Mouse (Mus musculus) E14TG2a.4 (cell line): ENCODE measurements around the gene Myo16.

Experiments
- H3K27me3 ChIP-seq: 2 replicates; pipeline ENCODE4 v1.6.1; 2014; ENCODE audit warnings: low read length, control low read depth; ENCODE audit not compliant: insufficient read depth
- H3K36me3 ChIP-seq: 2 replicates; pipeline ENCODE4 v1.6.1; 2014; ENCODE audit warnings: low read length, control low read depth; ENCODE audit not compliant: insufficient read depth
- H3K4me1 ChIP-seq: replicated peaks from 2 replicates; pipeline ENCODE4 v1.6.1; 2014; ENCODE audit warnings: low read depth, low read length, control low read depth
- H3K4me3 ChIP-seq: replicated peaks from 2 replicates; pipeline ENCODE4 v1.5.1; 2014; ENCODE audit warnings: mild to moderate bottlenecking, low read length
- H3K9me3 ChIP-seq: 2 replicates; pipeline ENCODE4 v1.6.1; 2014; ENCODE audit warnings: low read length, control low read depth
- CTCF ChIP-seq: conservative IDR thresholded peaks from 2 replicates; pipeline ENCODE4 v1.5.1; 2014; ENCODE audit warnings: low read length
- NANOG ChIP-seq: IDR thresholded peaks from 2 replicates; pipeline ENCODE4 v1.6.1; 2014; ENCODE audit warnings: borderline replicate concordance, low read length, mixed read lengths
- POU5F1 ChIP-seq: IDR thresholded peaks from 2 replicates; pipeline ENCODE4 v1.6.1; 2014; ENCODE audit warnings: low read length, borderline replicate concordance

Gene Myo16

GRCm38 (mm10) chr8:10586956-10587744 is 433.4 kb downstream of the Myo16 start:
- H3K4me1 ChIP-seq = no peaks in the 10 kb centered on the region
- TF ChIP-seq NANOG (no peak), CTCF (no peak), POU5F1 (no peak)
- H3K36me3 ChIP-seq = no peaks in the 10 kb centered on the region

GRCm38 (mm10) chr8:10589422-10589933 is 435.8 kb downstream of the Myo16 start:
- Histone ChIP-seq H3K4me1 (no peaks in the 10 kb centered on the region), H3K9me3 (peaks cover 38% of the 10 kb centered on the region), H3K27me3 (no peaks in the 10 kb centered on the region), H3K4me3 (no peak overlapping the region), H3K36me3 (no peaks in the 10 kb centered on the region)
- TF ChIP-seq POU5F1 = no peak

More at GRCm38 (mm10) chr8:10586956-10587744, 433.4 kb downstream of the Myo16 start:
- Histone ChIP-seq H3K9me3 (peaks cover 58% of the 10 kb centered on the region), H3K27me3 (no peaks in the 10 kb centered on the region), H3K4me3 (no peak overlapping the region)

GRCm38 (mm10) chr8:10592917-10593316 is 439.2 kb downstream of the Myo16 start:
- no peaks in the 10 kb centered on the region for H3K27me3 ChIP-seq
- no peak for TF ChIP-seq NANOG
- no peak for TF ChIP-seq CTCF
- no peak for TF ChIP-seq POU5F1
- H3K36me3 ChIP-seq = no peaks in the 10 kb centered on the region
- H3K4me3 ChIP-seq = no peak overlapping the region
- peaks cover 29% of the 10 kb centered on the region for H3K9me3 ChIP-seq
- H3K4me1 ChIP-seq = no peaks in the 10 kb centered on the region

- TF ChIP-seq POU5F1 = no peak
- no peak for TF ChIP-seq CTCF
- no peak for TF ChIP-seq NANOG
- no peaks in the 10 kb centered on the region for H3K36me3 ChIP-seq
- no peak overlapping the region for H3K4me3 ChIP-seq
- 0 out of 2 replicates have a peak, but pooled peaks cover 3% of the 10 kb centered on the region for H3K9me3 ChIP-seq
- H3K27me3 ChIP-seq = no peaks in the 10 kb centered on the region
- no peaks in the 10 kb centered on the region for H3K4me1 ChIP-seq
These were observed 442.6 kb downstream of the Myo16 start for GRCm38 (mm10) chr8:10596353-10596752.

GRCm38 (mm10) chr8:10597595-10597994 is 443.9 kb downstream of the Myo16 start:
- TF ChIP-seq NANOG (no peak), POU5F1 (no peak), CTCF (no peak)
- Histone ChIP-seq H3K27me3 (no peaks in the 10 kb centered on the region), H3K36me3 (no peaks in the 10 kb centered on the region), H3K4me1 (no peaks in the 10 kb centered on the region), H3K4me3 (no peak overlapping the region), H3K9me3 (0 out of 2 replicates have a peak, but pooled peaks cover 3% of the 10 kb centered on the region)

GRCm38 (mm10) chr8:10598889-10599288 is 445.2 kb downstream of the Myo16 start:
- no peak for TF ChIP-seq CTCF
- TF ChIP-seq POU5F1 = no peak
- no peak for TF ChIP-seq NANOG
- H3K27me3 ChIP-seq = no peaks in the 10 kb centered on the region
- 0 out of 2 replicates have a peak, but pooled peaks cover 2% of the 10 kb centered on the region for H3K9me3 ChIP-seq
- H3K4me3 ChIP-seq = no peak overlapping the region
- no peaks in the 10 kb centered on the region for H3K36me3 ChIP-seq
- no peaks in the 10 kb centered on the region for H3K4me1 ChIP-seq

GRCm38 (mm10) chr8:10606028-10606815 is 452.5 kb downstream of the Myo16 start:
- no peak overlapping the region for H3K4me3 ChIP-seq
- no peaks in the 10 kb centered on the region for H3K9me3 ChIP-seq
- TF ChIP-seq CTCF (no peak), POU5F1 (no peak), NANOG (no peak)
- H3K27me3 ChIP-seq = no peaks in the 10 kb centered on the region
- H3K4me1 ChIP-seq = no peaks in the 10 kb centered on the region
- no peaks in the 10 kb centered on the region for H3K36me3 ChIP-seq

- TF ChIP-seq NANOG = no peak
- TF ChIP-seq POU5F1 = no peak
- TF ChIP-seq CTCF = no peak
- Histone ChIP-seq H3K36me3 (no peaks in the 10 kb centered on the region), H3K27me3 (no peaks in the 10 kb centered on the region), H3K9me3 (no peaks in the 10 kb centered on the region), H3K4me3 (no peak overlapping the region), H3K4me1 (no peaks in the 10 kb centered on the region)
These were observed 453.1 kb downstream of the Myo16 start for GRCm38 (mm10) chr8:10606816-10607209.
